Mouse (Mus musculus): ENCODE measurements at regions not wholly inside any gene's neighbourhood (a gene's known extent, or its start where the extent isn't known, plus 50 kb on each side); places are given as distances from the start of the nearest gene placed in this dataset.

GRCm38 (mm10) chr10:96706656-96707055, 89.8 kb downstream of the Btg1 start:
- TF ChIP-seq POLR2A (IDR thresholded peaks at IDR 0.05; ENCODE audit: insufficient read depth, low read length): no peak
- no peak for TF ChIP-seq CTCF (IDR thresholded peaks at IDR 0.05; ENCODE audit: low read depth, low read length)
- TF ChIP-seq EP300 (IDR thresholded peaks at IDR 0.05; ENCODE audit: insufficient read depth, low read depth, low read length): no peak
